Mouse (Mus musculus): ENCODE data around the gene Lrp1.

Lrp1 gene

DNA sequence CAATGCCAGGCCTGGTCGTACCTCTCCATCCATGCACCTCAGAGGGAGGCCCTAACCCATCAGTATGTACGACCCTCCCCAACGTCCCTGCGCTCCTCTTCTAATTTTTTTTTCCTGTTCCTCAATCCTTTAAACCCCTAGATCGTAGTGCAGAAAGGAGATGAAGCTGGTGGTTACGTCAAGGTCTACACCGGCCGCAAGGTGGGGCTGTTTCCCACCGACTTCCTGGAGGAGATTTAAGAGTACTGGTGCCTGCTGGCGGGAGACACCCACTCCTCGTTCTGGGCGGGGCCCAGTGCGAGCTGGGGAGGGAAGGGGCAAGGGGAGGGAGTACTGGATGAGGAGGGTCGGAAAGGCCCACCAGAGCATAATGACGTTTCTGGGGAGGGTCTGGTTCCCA is 112.7 kb downstream of the Lrp1 start:
- DNase-seq (ENCODE audit: low spot score in 2 of 2): peak in 1 of 2 experiments; percentile 74

DNA sequence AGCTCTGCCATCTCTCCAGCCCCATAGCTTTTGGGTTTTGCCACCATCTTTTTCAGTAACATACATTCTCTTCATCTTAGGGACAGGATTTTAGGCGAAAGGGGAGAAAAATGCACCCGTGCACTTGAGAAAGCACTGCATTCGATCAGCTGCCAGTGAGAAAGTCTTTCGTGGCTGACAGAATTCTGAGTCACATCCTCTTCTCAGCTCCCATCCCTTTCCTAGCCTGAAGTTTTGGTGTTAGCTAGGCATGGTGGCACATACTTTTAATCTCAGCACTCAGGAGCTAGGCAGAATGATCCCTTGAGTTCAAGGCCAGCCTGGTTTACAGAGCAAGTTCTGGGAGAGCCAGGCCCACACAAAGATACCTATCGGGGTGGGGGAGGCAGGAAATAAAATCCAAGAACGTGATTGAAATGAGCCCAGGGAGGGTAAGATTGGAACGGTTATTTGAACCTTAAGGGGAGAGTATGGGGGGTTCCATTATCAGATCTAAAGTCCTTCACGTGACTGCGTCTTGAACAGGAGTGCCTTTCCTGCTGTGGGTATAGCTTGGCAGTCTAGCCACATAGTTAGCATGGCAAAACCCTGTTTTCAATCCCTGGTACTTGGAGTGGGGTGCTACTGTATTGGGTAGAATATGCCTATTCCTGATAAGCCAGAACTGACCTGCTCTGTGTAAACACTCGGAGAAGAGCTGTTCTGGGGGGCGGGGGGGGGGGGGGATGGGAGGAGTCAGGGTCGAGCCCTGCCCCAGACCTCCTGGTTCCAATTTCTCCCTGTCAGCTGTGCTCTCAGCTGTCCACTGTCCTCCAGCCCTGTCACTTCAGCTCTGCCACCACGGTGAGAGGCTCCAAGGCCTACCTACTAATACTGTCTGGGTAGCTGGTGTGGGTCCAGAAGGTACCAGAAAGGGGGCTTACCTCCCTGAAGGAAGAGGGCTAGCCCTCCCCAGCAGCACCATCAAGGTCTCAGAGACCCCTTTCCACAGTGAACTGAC is 119.8 kb downstream of the Lrp1 start, which contains the start of gene Stac3:
Gene Stac3 (plus strand): TSS at position 793 of the 1,000 bp plus-strand sequence.
- DNase-seq (ENCODE audit: low spot score in 2 of 2): no peak

- no peak for DNase-seq (ENCODE audit: low spot score in 2 of 2)
Observed at GRCm38 (mm10) chr10:127500042-127500441, 120.9 kb downstream of the Lrp1 start.

- DNase-seq (ENCODE audit: low spot score in 2 of 2): no peak
Observed at GRCm38 (mm10) chr10:127499516-127499915, 121.4 kb downstream of the Lrp1 start.

- DNase-seq (ENCODE audit: low spot score in 2 of 2): no peak
Observed at GRCm38 (mm10) chr10:127496156-127496555, 124.8 kb downstream of the Lrp1 start.

- DNase-seq (ENCODE audit: low spot score in 2 of 2): no peak
Observed at GRCm38 (mm10) chr10:127492118-127492517, 128.8 kb downstream of the Lrp1 start.

DNA sequence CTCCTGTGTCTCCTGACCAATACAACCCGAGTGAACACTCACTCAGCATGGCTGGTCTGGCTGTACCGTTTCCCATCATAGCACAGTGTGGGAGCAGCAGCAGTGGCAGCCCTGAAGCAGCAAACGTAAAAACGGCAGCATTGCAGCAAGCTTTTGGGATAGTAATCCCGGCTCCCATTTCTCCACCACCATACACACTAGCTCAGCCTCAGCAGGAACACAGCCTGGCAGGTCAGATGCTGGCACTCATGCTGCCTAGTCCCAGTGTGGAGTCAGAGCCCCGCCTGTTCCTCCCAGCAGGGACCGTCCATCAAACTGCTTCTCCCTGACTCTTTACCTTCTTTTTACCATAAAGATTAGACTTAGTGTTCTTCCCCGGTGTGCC is 129.8 kb downstream of the Lrp1 start:
- no peak for DNase-seq (ENCODE audit: low spot score in 2 of 2)

DNA sequence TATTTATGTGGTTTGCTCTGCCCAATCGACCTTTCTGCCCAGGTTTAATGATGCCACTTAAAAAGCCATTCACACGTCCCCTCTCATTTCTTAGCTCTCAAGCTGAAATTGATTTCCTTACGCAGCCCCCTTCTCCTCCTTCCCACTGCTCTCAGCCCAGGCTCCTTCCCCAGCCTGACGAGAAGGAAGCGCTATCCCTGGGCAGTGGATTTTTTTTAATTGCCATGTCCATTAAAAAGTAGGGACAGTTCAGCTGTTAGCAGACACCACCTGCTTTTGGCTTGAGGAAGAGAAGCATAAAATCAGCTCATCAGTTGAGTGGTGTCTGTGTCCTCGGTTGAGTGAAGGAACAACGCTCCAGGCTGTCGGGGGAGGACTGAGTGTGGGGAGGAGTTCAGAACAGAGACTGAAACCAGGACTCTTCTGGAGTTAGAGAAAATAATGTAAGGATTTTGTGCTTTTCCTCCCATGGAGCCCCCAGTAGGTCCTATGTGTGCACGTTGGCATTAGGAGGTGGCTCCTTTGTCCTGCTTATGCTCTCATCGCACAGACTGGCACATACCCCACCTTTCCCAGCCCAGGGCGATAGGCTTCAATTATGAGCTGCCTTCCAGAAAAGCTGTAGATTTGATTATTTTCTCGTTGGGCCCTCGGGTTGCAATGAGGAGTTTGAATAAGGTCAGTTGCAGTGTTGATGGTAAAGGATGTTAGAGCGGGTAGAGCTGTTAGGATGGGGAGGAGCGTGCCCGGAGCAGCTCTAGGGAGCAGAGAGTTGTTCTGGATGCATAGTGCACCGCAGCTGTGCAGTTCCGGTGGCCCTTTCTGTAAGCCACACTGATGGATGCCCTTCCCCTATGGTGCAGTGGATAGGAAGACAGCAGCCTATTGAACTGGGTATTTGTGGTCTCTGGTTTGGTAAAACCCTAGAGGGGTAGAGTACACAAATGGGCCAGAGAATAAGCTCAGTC is 130.5 kb downstream of the Lrp1 start:
- DNase-seq (ENCODE audit: low spot score in 2 of 2): no peak

- no peak for DNase-seq (ENCODE audit: low spot score in 2 of 2)
Observed at GRCm38 (mm10) chr10:127488856-127489255, 132.1 kb downstream of the Lrp1 start.
